38 mouse cellular contexts compared by ENCODE assay signal in the genomic region with DNA sequence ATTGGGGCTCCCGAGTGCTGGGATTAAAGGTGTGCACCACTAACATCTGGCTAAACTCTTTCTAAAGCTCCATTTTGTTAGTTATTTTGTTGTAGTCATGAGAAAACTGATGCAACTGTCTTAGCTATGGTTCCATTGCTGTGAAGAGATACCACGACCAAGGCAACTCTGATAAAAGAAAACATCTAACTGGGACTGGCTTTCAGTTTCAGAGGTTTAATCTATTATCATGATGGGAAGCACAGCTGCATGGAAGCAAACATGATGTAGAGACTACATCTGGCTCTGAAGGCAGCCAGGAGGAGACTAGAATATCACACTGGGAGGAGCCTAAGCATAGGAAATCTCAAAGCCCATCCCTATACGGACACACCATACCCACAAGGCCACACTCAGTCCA. TPM values are rescaled to one million over a fixed set of nuclear protein-coding genes. Genes with fewer than 3 reads are reported as not detected.
"Had no signal": no experiment of that assay in that cellular context is flagged by ENCODE, and none has a peak within 500 bp of the region (broad histone marks: within the 10 kb centered on the region; RNA-seq: fewer than 3 reads in every experiment).

No protein-coding gene starts in this region.

- H3K4me1 ChIP-seq: limb, embryonic 12.5 days; limb, embryonic 13.5 days; limb, embryonic 15.5 days; liver, embryonic 12.5 days; liver, embryonic 13.5 days; liver, embryonic 15.5 days; lung, embryonic 15.5 days; midbrain, embryonic 15.5 days had no signal

- DNase-seq: left cerebral cortex, postnatal 4 days; liver; liver, embryonic 13.5 days; liver, postnatal 0 days; lung, adult 18-20 months; lung, adult 2 months; lung, embryonic 14.5 days; lung, postnatal 10 days; lung, postnatal 14 days; lung, postnatal 36 days; lung, postnatal 4 days; midbrain, embryonic 14.5 days had no signal

- H3K27ac ChIP-seq: limb, embryonic 10.5 days; limb, embryonic 12.5 days; limb, embryonic 13.5 days; limb, embryonic 15.5 days; liver, embryonic 12.5 days; liver, embryonic 13.5 days; liver, embryonic 14.5 days; liver, embryonic 15.5 days; lung, embryonic 15.5 days; macrophage; midbrain, embryonic 10.5 days; midbrain, embryonic 12.5 days; midbrain, embryonic 13.5 days; midbrain, embryonic 15.5 days had no signal

- H3K9ac ChIP-seq: limb, embryonic 12.5 days; limb, embryonic 13.5 days; limb, embryonic 15.5 days; liver, embryonic 12.5 days; liver, embryonic 13.5 days; liver, embryonic 14.5 days; liver, embryonic 15.5 days; liver, postnatal 0 days; lung, embryonic 14.5 days; lung, embryonic 15.5 days; midbrain, embryonic 12.5 days; midbrain, embryonic 13.5 days; midbrain, embryonic 15.5 days had no signal

- H3K4me2 ChIP-seq: limb, embryonic 12.5 days; limb, embryonic 13.5 days; limb, embryonic 15.5 days; liver, embryonic 11.5 days; liver, embryonic 12.5 days; liver, embryonic 13.5 days; liver, embryonic 15.5 days; lung, embryonic 14.5 days; lung, embryonic 15.5 days; midbrain, embryonic 11.5 days; midbrain, embryonic 12.5 days; midbrain, embryonic 13.5 days; midbrain, embryonic 15.5 days had no signal

- H3K27me3 ChIP-seq: limb, embryonic 12.5 days; limb, embryonic 13.5 days; limb, embryonic 15.5 days; liver, embryonic 13.5 days; lung, embryonic 15.5 days; midbrain, embryonic 12.5 days; midbrain, embryonic 13.5 days; midbrain, embryonic 15.5 days had no signal

- H3K9me3 ChIP-seq: limb, embryonic 10.5 days; limb, embryonic 15.5 days; liver, embryonic 13.5 days; liver, embryonic 15.5 days; lung, embryonic 15.5 days; midbrain, embryonic 10.5 days; midbrain, embryonic 12.5 days; midbrain, embryonic 15.5 days had no signal

- H3K4me3 ChIP-seq: limb, embryonic 10.5 days; limb, embryonic 12.5 days; limb, embryonic 13.5 days; limb, embryonic 15.5 days; liver, embryonic 12.5 days; liver, embryonic 13.5 days; liver, embryonic 15.5 days; lung, embryonic 15.5 days; megakaryocyte, embryonic 14.5 days; midbrain, embryonic 10.5 days; midbrain, embryonic 12.5 days; midbrain, embryonic 13.5 days; midbrain, embryonic 15.5 days; myocyte had no signal

- ATAC-seq: liver, embryonic 12.5 days; liver, postnatal 0 days; lung, postnatal 0 days; midbrain, embryonic 13.5 days; midbrain, embryonic 15.5 days; midbrain, embryonic 16.5 days had no signal

- H3K36me3 ChIP-seq: limb, embryonic 10.5 days; limb, embryonic 12.5 days; limb, embryonic 13.5 days; limb, embryonic 15.5 days; liver, embryonic 12.5 days; liver, embryonic 13.5 days; liver, embryonic 15.5 days; lung, embryonic 15.5 days; midbrain, embryonic 10.5 days; midbrain, embryonic 12.5 days; midbrain, embryonic 13.5 days; midbrain, embryonic 15.5 days had no signal

RNA-seq across cellular contexts. Expression of a gene that starts 48.7 kb away (rescaled TPM):
- total RNA-seq: liver, adult 2 months; megakaryocyte progenitor cell, adult 5-6 weeks; megakaryocyte, adult 5-6 weeks; megakaryocyte-erythroid progenitor cell, adult 5-6 weeks; monocyte, adult 5-6 weeks had no signal
- polyA plus RNA-seq: limb, embryonic 10.5 days; limb, embryonic 11.5 days; limb, embryonic 12.5 days; limb, embryonic 15.5 days; liver, adult 2 months; liver, embryonic 11.5 days; liver, embryonic 12.5 days; liver, embryonic 13.5 days; liver, embryonic 14.5 days; liver, embryonic 15.5 days; liver, embryonic 16.5 days; liver, postnatal 0 days; lung, embryonic 15.5 days; lung, postnatal 0 days; macrophage; myocyte had no signal
